Mouse (Mus musculus): ENCODE measurements around the gene Clic4.

DNA sequence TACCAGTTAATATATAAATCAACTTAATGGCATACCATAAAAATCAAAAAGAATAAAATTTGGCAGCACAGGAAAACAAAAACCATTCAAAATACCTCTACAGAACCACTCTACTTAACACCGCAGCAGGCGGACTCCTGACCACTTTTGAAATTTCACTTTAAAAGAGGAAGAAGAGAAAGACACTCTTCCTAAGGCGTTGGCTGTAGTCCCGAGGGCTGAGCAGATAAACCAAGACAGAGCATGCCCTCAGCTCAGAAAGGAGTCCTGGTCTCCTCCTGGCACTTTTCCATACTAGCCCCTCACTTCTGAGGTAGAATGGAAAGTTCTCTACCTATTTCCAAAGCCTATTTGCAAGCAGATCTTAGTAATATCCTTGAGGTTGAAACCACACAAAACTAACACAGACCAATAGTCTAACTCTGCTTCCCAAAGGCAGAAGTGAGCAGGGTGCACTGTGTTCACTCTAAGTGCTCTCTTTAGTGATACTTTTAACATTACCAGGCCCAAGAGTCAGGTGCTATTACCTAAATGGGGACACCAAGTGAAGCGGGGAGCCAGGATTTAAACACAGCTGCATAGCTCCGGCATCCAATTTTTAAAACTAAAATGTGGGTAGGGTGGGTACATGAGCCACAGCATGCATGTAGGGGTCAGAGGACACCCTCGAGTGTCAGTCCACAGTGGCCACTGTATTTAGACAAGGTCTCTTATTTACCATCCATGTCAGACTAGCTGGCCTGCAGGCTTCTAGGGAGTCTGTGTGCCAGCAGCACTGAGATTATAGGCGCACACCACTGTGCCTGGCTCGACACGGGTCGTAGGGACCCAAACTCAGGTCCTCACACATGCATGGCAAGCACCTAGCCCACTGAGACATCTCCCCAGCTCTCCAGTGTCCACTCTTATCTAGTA is 15.8 kb downstream of the Clic4 start:
- TF ChIP-seq CTCF (IDR thresholded peaks at IDR 0.05; ENCODE audit: extremely low read depth, insufficient read depth, insufficient read length, insufficient replicate concordance) (no peak), POLR2A (IDR thresholded peaks at IDR 0.05; ENCODE audit: low read depth, low read length) (no peak)
